Mouse (Mus musculus) kidney, adult 2 months (tissue): ENCODE measurements at regions not wholly inside any gene's neighbourhood (a gene's known extent, or its start where the extent isn't known, plus 50 kb on each side); places are given as distances from the start of the nearest gene placed in this dataset.

Experiments
- DNase-seq: peaks from one replicate; pipeline ENCODE4 v3.0.0; 2021
- H3K27ac ChIP-seq: fragments of 200-500 bp; 2 replicates; pipeline ENCODE4 v1.5.1; 2012; ENCODE audit warnings: low read depth, low read length, control low read depth, inconsistent platforms; ENCODE audit not compliant: insufficient read depth
- H3K27me3 ChIP-seq: fragments of 200-500 bp; replicated peaks from 2 replicates; pipeline ENCODE4 v1.6.1; 2012; ENCODE audit warnings: mild to moderate bottlenecking, moderate library complexity, low read length, inconsistent platforms; ENCODE audit not compliant: control insufficient read depth, insufficient read depth
- H3K36me3 ChIP-seq: fragments of 200-500 bp; 2 replicates; pipeline ENCODE4 v1.6.1; 2012; ENCODE audit warnings: mild to moderate bottlenecking, moderate library complexity, low read length, inconsistent platforms; ENCODE audit not compliant: control insufficient read depth, insufficient read depth
- H3K4me1 ChIP-seq: fragments of 200-500 bp; 2 replicates; pipeline ENCODE4 v1.6.1; 2011; ENCODE audit warnings: low read length; ENCODE audit not compliant: control insufficient read depth, insufficient read depth
- H3K4me3 ChIP-seq: fragments of 200-500 bp; 2 replicates; pipeline ENCODE4 v1.5.1; 2011; ENCODE audit warnings: mild to moderate bottlenecking, low read depth, low read length, control low read depth; ENCODE audit not compliant: insufficient read depth
- CTCF ChIP-seq: fragments of 200-500 bp; conservative IDR thresholded peaks from 2 replicates; pipeline ENCODE4 v1.5.1; 2011; ENCODE audit warnings: low read depth, mild to moderate bottlenecking, control low read depth, low read length, moderate library complexity, mixed read lengths; ENCODE audit not compliant: insufficient read depth, insufficient read length
- POLR2A ChIP-seq: fragments of 200-500 bp; IDR thresholded peaks from one replicate; pipeline ENCODE4 v1.6.1; 2011; ENCODE audit warnings: low read depth, low read length, control low read depth
- WGBS: fragments of 180-500 bp; shearing (Covaris S2); methylation state at CpG from one replicate; pipeline ENCODE4 v1.1.7; 2018; 5-methylcytosine and 5-hydroxymethylcytosine counted together

GRCm38 (mm10) chr10:84080236-84080635 lies 357.6 kb downstream of the 1500009L16Rik start:
- no peak for DNase-seq
- no peak overlapping the region for H3K4me3 ChIP-seq
- 81% methylated on average over 6 of the region's 6 CpGs for WGBS
- no peak for TF ChIP-seq CTCF
- no peak for TF ChIP-seq POLR2A
- H3K36me3 ChIP-seq = no peaks in the 10 kb centered on the region
- no peaks in the 10 kb centered on the region for H3K4me1 ChIP-seq
- H3K27me3 ChIP-seq = no peaks in the 10 kb centered on the region
- H3K27ac ChIP-seq = no peak overlapping the region

GRCm38 (mm10) chr10:84081673-84082072 lies 358.7 kb downstream of the Nuak1 start:
- no peak for DNase-seq
- no peak for TF ChIP-seq CTCF
- no peak overlapping the region for H3K4me3 ChIP-seq
- 61% methylated on average over 6 of the region's 6 CpGs for WGBS
- H3K27ac ChIP-seq = no peak overlapping the region
- no peaks in the 10 kb centered on the region for H3K36me3 ChIP-seq
- no peaks in the 10 kb centered on the region for H3K4me1 ChIP-seq
- no peaks in the 10 kb centered on the region for H3K27me3 ChIP-seq

GRCm38 (mm10) chr10:84087528-84087927 lies 352.9 kb downstream of the Nuak1 start:
- 89% methylated on average over 5 of the region's 5 CpGs for WGBS
- DNase-seq = no peak
- Histone ChIP-seq H3K4me1 (no peaks in the 10 kb centered on the region), H3K36me3 (no peaks in the 10 kb centered on the region), H3K27ac (no peak overlapping the region), H3K27me3 (no peaks in the 10 kb centered on the region), H3K4me3 (no peak overlapping the region)
- no peak for TF ChIP-seq POLR2A
- TF ChIP-seq CTCF = no peak

GRCm38 (mm10) chr10:84087929-84088328 lies 352.5 kb downstream of the Nuak1 start:
- Histone ChIP-seq H3K27ac (no peak overlapping the region), H3K4me1 (no peaks in the 10 kb centered on the region), H3K27me3 (no peaks in the 10 kb centered on the region), H3K36me3 (no peaks in the 10 kb centered on the region), H3K4me3 (no peak overlapping the region)
- DNase-seq = no peak
- 85% methylated on average over 3 of the region's 3 CpGs for WGBS
- TF ChIP-seq POLR2A = no peak
- no peak for TF ChIP-seq CTCF

GRCm38 (mm10) chr10:84088799-84089778 lies 351.3 kb downstream of the Nuak1 start:
- no peak overlapping the region for H3K4me3 ChIP-seq
- H3K27me3 ChIP-seq = no peaks in the 10 kb centered on the region
- no peak overlapping the region for H3K27ac ChIP-seq
- no peaks in the 10 kb centered on the region for H3K4me1 ChIP-seq
- TF ChIP-seq POLR2A = no peak
- TF ChIP-seq CTCF = no peak
- WGBS = 86% methylated on average over 18 of the region's 18 CpGs
- no peak for DNase-seq
- no peaks in the 10 kb centered on the region for H3K36me3 ChIP-seq

- Histone ChIP-seq H3K27me3 (no peaks in the 10 kb centered on the region), H3K36me3 (no peaks in the 10 kb centered on the region), H3K4me3 (no peak overlapping the region), H3K27ac (no peak overlapping the region), H3K4me1 (no peaks in the 10 kb centered on the region)
- no peak for DNase-seq
- 97% methylated on average over 4 of the region's 4 CpGs for WGBS
- no peak for TF ChIP-seq POLR2A
- TF ChIP-seq CTCF = no peak
Observed at GRCm38 (mm10) chr10:84093919-84094318, 346.5 kb downstream of the Nuak1 start.

- no peak overlapping the region for H3K4me3 ChIP-seq
- no peak for DNase-seq
- H3K27ac ChIP-seq = no peak overlapping the region
- no peaks in the 10 kb centered on the region for H3K36me3 ChIP-seq
- 62% methylated on average over 5 of the region's 5 CpGs for WGBS
- no peak for TF ChIP-seq POLR2A
- no peak for TF ChIP-seq CTCF
- H3K27me3 ChIP-seq = no peaks in the 10 kb centered on the region
- no peaks in the 10 kb centered on the region for H3K4me1 ChIP-seq
Observed at GRCm38 (mm10) chr10:84097196-84097595, 343.2 kb downstream of the Nuak1 start.
